Mouse (Mus musculus) spleen, adult 2 months (tissue): ENCODE measurements around the gene Stat6. TPM values are rescaled to one million over a fixed set of nuclear protein-coding genes. Genes with fewer than 3 reads are reported as not detected.

ENCODE experiments used
- DNase-seq, 2 experiments: peaks; one replicate each; pipeline versions ENCODE4 v3.0.0 to v3.0.0-alpha.2; 2012 to 2021; ENCODE audit warnings: low spot score in 2 of 2, low read depth in 1 of 2
- H3K27ac ChIP-seq: fragments of 200-500 bp; 2 replicates; pipeline ENCODE4 v1.5.1; 2012; ENCODE audit warnings: low read length, inconsistent platforms; ENCODE audit not compliant: insufficient read depth
- H3K27me3 ChIP-seq: fragments of 200-500 bp; 2 replicates; pipeline ENCODE4 v1.6.1; 2012; ENCODE audit warnings: mild to moderate bottlenecking, moderate library complexity, low read length, inconsistent platforms; ENCODE audit not compliant: control insufficient read depth, insufficient read depth
- H3K36me3 ChIP-seq: fragments of 200-500 bp; 2 replicates; pipeline ENCODE4 v1.6.1; 2012; ENCODE audit warnings: mild to moderate bottlenecking, low read length, inconsistent platforms; ENCODE audit not compliant: control insufficient read depth, insufficient read depth
- H3K4me1 ChIP-seq: fragments of 200-500 bp; 2 replicates; pipeline ENCODE4 v1.6.1; 2011; ENCODE audit warnings: inconsistent platforms; ENCODE audit not compliant: control insufficient read depth, insufficient read depth, insufficient read length
- H3K4me3 ChIP-seq: fragments of 200-500 bp; 2 replicates; pipeline ENCODE4 v1.5.1; 2011; ENCODE audit warnings: mild to moderate bottlenecking, inconsistent platforms; ENCODE audit not compliant: insufficient read depth, insufficient read length; ENCODE audit errors: extremely low read depth
- CTCF ChIP-seq: fragments of 200-500 bp; IDR thresholded peaks from 2 replicates; pipeline ENCODE4 v1.5.1; 2011; ENCODE audit warnings: mild to moderate bottlenecking, inconsistent platforms; ENCODE audit not compliant: insufficient read depth, insufficient read length, insufficient replicate concordance; ENCODE audit errors: extremely low read depth
- POLR2A ChIP-seq: fragments of 200-500 bp; IDR thresholded peaks from 2 replicates; pipeline ENCODE4 v1.6.1; 2011; ENCODE audit warnings: low read depth, low read length, inconsistent platforms
- WGBS: fragments of 180-500 bp; shearing (Covaris S2); methylation state at CpG from one replicate; pipeline ENCODE4 v1.1.7; 2018; 5-methylcytosine and 5-hydroxymethylcytosine counted together
- polyA plus RNA-seq: library from polyadenylated mRNA; depleted of rRNA; stranded (reverse); fragments of >200 nt; gene quantifications from 2 replicates; pipeline ENCODE4 v1.2.3, GENCODE M21; 2012

Gene Stat6
- polyA plus RNA-seq, 1 experiment: 126 TPM

DNA sequence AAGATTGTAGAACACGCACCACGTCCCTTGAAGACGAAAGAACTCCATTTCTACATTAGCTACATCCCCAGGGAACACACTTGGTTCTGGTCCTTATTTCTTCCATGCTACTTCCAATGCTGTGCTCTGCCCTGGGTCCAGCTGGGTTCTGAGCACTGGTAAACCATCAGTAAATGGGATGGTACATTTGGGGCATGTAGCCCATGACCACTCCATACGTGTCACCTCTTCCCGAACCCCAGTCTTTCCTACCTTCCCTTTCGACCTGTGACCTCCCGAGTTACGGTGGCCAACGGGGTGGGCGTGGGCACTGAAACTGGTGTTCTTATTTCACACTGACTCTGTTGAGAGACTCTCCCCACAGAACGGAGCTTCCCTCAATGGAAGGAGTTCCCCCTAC lies 43.5 kb upstream of the Stat6 start:
- H3K27ac ChIP-seq: no peak overlapping the region
- 85% methylated on average over 11 of the region's 11 CpGs for WGBS
- TF ChIP-seq POLR2A (no peak), CTCF (no peak)

GRCm38 (mm10) chr10:127599779-127600541 lies 42.8 kb upstream of the Stat6 start:
- no peak for TF ChIP-seq POLR2A
- Histone ChIP-seq H3K4me3 (no peak overlapping the region), H3K27me3 (no peaks in the 10 kb centered on the region), H3K4me1 (peaks cover 21% of the 10 kb centered on the region), H3K36me3 (no peaks in the 10 kb centered on the region), H3K27ac (peak overlapping the region; percentile 28)
- DNase-seq: no peak
- WGBS: 80% methylated on average over 17 of the region's 17 CpGs

More for the DNA sequence above, 43.5 kb upstream of the Stat6 start:
- H3K36me3 ChIP-seq: no peaks in the 10 kb centered on the region
- H3K4me1 ChIP-seq: peaks cover 19% of the 10 kb centered on the region
- no peak for DNase-seq
- H3K27me3 ChIP-seq: no peaks in the 10 kb centered on the region
- no peak overlapping the region for H3K4me3 ChIP-seq

DNA sequence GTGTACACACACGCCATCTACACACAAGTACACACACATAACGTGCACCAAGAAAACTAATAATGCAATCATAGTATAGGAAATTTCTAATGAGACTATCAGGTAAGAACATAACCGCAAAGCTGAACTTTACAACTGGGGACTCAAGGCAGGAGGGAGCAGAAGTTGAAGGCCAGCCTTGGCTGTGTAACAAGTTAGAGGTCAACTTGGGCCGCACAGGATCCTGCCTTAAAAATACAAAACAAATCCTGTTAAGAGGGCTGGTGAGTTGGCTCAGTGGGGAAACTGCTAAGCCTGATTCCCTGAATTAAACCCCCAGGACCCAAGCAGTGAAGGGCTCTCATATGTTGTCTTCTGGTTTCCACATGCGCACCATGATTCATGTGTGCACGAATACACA lies 40.6 kb upstream of the Stat6 start:
- Histone ChIP-seq H3K4me1 (peaks cover 27% of the 10 kb centered on the region), H3K27me3 (no peaks in the 10 kb centered on the region), H3K4me3 (no peak overlapping the region), H3K27ac (no peak overlapping the region), H3K36me3 (no peaks in the 10 kb centered on the region)
- TF ChIP-seq CTCF: no peak
- 90% methylated on average over 6 of the region's 6 CpGs for WGBS
- DNase-seq: no peak

DNA sequence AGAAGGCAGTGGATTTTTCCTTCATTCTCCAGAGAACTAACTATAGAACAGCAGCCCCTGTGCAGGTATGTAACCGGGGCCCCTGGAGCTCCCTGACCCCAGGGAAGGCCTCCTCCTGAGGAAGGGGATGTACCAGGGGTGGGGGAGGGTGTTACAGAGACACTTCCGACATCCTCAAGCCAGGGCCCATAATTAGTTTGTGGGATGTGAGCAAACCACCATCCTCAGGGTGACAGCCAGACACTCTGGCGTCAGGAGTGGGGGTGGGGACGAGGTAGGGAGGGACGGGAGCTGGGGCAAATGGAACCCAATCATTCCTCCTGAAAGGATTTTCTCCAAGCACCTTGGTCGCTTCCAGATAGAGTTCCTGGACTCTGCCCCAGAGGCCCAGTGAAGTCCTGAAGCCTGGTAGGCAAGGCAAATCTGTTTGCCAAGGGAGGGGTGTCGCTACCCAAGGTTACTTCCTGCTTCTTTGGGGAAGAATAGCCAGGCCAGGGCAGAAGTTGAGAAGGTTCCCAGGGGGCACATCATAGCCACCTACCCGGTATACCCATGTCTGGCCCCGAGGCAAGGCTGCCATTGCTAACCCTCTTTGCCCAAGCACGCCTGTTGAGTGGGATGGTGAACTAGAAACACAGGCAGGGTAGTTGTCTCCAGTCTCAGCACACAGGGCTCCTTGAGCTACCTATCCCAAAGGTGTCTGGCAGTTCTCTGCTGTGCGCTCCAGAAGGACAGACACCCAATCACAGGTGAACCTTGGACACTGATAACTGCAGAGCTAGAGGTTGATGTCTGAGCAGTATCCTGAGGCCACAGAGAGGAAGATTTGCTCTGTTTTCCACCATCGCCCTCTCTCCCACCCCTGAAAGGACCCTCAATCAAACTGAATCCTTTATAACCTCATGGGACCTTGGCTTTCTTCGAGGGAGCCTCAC lies 39.1 kb upstream of the Stat6 start:
- DNase-seq: peak in 1 of 2 experiments; percentile 26
- no peak for TF ChIP-seq CTCF
- Histone ChIP-seq H3K4me3 (no peak overlapping the region), H3K27ac (peak overlapping the region; percentile 33), H3K4me1 (peaks cover 27% of the 10 kb centered on the region), H3K27me3 (no peaks in the 10 kb centered on the region), H3K36me3 (no peaks in the 10 kb centered on the region)
- WGBS: 33% methylated on average over 13 of the region's 13 CpGs

- H3K4me1 ChIP-seq: peaks cover 23% of the 10 kb centered on the region
- 10% methylated on average over 15 of the region's 15 CpGs for WGBS
- TF ChIP-seq CTCF: no peak
- TF ChIP-seq POLR2A: no peak
- peak in 1 of 2 experiments; percentile 26 for DNase-seq
- no peaks in the 10 kb centered on the region for H3K36me3 ChIP-seq
- peak overlapping the region; percentile 67 for H3K27ac ChIP-seq
- no peaks in the 10 kb centered on the region for H3K27me3 ChIP-seq
- H3K4me3 ChIP-seq: no peak overlapping the region
Observed at GRCm38 (mm10) chr10:127604465-127605250, 38.1 kb upstream of the Stat6 start.

DNA sequence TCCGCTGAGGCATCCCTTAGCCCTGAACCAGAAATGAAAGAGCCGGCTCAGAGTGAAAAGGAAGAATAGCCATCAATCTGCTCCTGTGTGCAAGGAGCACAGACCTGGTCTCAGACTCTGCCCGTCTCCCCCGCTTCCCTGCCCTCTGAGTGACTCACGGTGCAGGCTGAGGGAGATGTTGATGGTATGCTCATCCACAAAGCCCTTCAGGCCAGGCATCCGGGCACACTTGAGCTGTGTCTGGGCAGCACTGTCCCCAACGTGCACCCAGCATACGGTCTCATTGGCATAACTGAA lies 37.6 kb upstream of the Stat6 start:
- no peak overlapping the region for H3K27ac ChIP-seq
- H3K27me3 ChIP-seq: no peaks in the 10 kb centered on the region
- no peak for DNase-seq
- peaks cover 23% of the 10 kb centered on the region for H3K4me1 ChIP-seq
- 62% methylated on average over 8 of the region's 8 CpGs for WGBS
- no peaks in the 10 kb centered on the region for H3K36me3 ChIP-seq
- no peak overlapping the region for H3K4me3 ChIP-seq
- no peak for TF ChIP-seq POLR2A
- TF ChIP-seq CTCF: no peak
